Mouse (Mus musculus) ES-Bruce4 (cell line): ENCODE data around the gene Stac. TPM values are rescaled to one million over a fixed set of nuclear protein-coding genes. Genes with fewer than 3 reads are reported as not detected.

ENCODE experiments used
- H3K27ac ChIP-seq: 2 replicates; pipeline ENCODE4 v1.5.1; 2012; ENCODE audit warnings: low read length, inconsistent platforms; ENCODE audit not compliant: insufficient read depth
- H3K27me3 ChIP-seq: 2 replicates; pipeline ENCODE4 v1.6.1; 2012; ENCODE audit warnings: mild to moderate bottlenecking, low read length, inconsistent platforms; ENCODE audit not compliant: control insufficient read depth, poor library complexity, insufficient read depth, severe bottlenecking
- H3K36me3 ChIP-seq: 2 replicates; pipeline ENCODE4 v1.6.1; 2012; ENCODE audit warnings: inconsistent platforms, mild to moderate bottlenecking, low read length, moderate library complexity; ENCODE audit not compliant: control insufficient read depth, poor library complexity, insufficient read depth, severe bottlenecking
- H3K4me1 ChIP-seq: one replicate; pipeline ENCODE4 v1.8.1; 2011; ENCODE audit warnings: low read length; ENCODE audit not compliant: control insufficient read depth, insufficient read depth
- H3K4me3 ChIP-seq: 2 replicates; pipeline ENCODE4 v1.5.1; 2011; ENCODE audit warnings: low read depth, mild to moderate bottlenecking, low read length
- H3K9ac ChIP-seq: 2 replicates; pipeline ENCODE4 v1.6.1; 2012; ENCODE audit warnings: low read depth, mild to moderate bottlenecking, inconsistent platforms; ENCODE audit not compliant: poor library complexity, severe bottlenecking
- H3K9me3 ChIP-seq: replicated peaks from 2 replicates; pipeline ENCODE4 v1.6.1; 2012; ENCODE audit warnings: mild to moderate bottlenecking, low read length, inconsistent platforms; ENCODE audit not compliant: control insufficient read depth, poor library complexity, insufficient read depth, severe bottlenecking
- CTCF ChIP-seq: IDR thresholded peaks from one replicate; pipeline ENCODE4 v1.8.1; 2011; ENCODE audit warnings: low read depth, low read length
- EP300 ChIP-seq: IDR thresholded peaks from 2 replicates; pipeline ENCODE4 v1.6.1; 2011; ENCODE audit warnings: low read depth, low read length; ENCODE audit not compliant: insufficient read depth
- POLR2A ChIP-seq: IDR thresholded peaks from one replicate; pipeline ENCODE4 v1.8.1; 2011; ENCODE audit warnings: low read length; ENCODE audit not compliant: insufficient read depth
- polyA plus RNA-seq: library from polyadenylated mRNA; stranded (reverse); fragments of >200 nt; gene quantifications from 2 replicates; pipeline ENCODE4 v1.2.4, GENCODE M21; 2011; ENCODE audit warnings: low read depth; ENCODE audit not compliant: missing spikeins, insufficient read depth, insufficient read length

Gene Stac
- polyA plus RNA-seq = not detected in 2 replicates

GRCm38 (mm10) chr9:111689680-111690483, at the start of gene Stac:
Stac (minus strand) TSS chr9:111690348.
- 0 out of 2 replicates have a peak, but pooled peaks cover 7% of the 10 kb centered on the region for H3K9me3 ChIP-seq
- peak within 1 kb of the TSS; percentile 46 for H3K4me3 ChIP-seq
- H3K27ac ChIP-seq = no peak within 1 kb of the TSS
- no peaks in the 10 kb centered on the region for H3K4me1 ChIP-seq
- H3K27me3 ChIP-seq = peaks cover 8% of the 10 kb centered on the region; the same call in 1 of the 2 replicates
- no peaks in the 10 kb centered on the region for H3K36me3 ChIP-seq
- H3K9ac ChIP-seq = peak within 1 kb of the TSS; percentile 49
- no peak for TF ChIP-seq POLR2A
- TF ChIP-seq CTCF = no peak
- no peak for TF ChIP-seq EP300

DNA sequence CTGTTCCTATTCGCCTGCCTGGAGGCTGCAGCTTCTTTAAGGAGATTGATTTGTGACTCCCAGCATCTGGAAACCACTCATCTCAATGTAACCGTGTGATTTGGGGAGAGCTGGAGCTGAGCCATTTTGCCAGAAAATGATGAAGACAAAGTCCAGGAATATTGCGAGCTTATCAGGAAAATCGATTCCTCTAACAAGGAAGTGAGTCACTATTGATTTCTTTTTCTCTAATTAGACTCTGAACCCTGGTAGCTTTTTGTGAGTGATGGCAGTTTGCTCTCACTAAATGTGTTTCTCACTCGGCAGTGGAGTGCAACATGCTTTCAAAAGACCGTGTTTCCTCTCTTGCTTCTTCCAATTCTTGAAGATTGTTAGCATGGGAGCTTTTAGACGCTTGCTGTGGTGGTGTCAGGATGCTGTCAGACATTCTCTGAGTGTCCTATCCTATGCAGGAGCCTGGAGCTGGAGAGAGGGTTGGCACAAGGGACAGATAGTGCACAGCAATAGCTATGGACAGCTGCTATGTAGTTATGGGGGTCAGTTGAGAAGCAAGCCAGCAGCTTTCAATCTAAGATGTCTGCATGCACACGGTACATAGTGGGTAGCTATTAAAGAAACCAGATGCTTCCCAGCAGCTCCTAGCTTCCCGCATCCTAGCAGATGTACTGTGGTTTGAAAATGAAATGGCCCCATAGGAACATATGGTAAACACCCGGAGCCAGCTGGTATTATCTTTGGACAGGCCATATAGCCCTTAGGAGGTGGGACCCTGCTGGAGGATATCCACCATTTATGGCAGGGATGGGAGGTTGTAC, 49.5 kb upstream of the Stac start:
- Histone ChIP-seq H3K9ac (no peak overlapping the region), H3K4me3 (no peak overlapping the region), H3K27ac (no peak overlapping the region), H3K36me3 (no peaks in the 10 kb centered on the region), H3K4me1 (no peaks in the 10 kb centered on the region), H3K9me3 (no peaks in the 10 kb centered on the region), H3K27me3 (no peaks in the 10 kb centered on the region)
- TF ChIP-seq CTCF (no peak), EP300 (no peak), POLR2A (no peak)

DNA sequence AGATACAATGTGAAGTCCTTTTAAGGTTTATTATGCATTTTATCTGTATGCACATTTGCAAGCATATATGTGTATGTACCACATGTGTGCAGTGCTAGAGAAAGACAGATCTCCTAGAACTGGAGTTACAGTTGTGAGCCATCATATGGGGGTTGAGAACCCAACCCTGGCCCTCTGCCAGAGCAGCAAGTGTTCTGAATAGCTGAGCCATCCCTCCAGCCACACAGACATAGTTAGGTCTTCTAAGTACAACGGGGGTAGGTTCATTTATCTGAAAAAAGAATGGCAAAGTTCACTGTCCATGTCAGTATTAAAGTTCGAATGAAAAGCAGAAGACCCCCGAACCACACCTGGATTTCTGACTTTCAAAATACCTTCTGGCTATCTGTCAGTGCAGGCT, 48.9 kb upstream of the Stac start:
- H3K36me3 ChIP-seq = no peaks in the 10 kb centered on the region
- no peaks in the 10 kb centered on the region for H3K27me3 ChIP-seq
- no peaks in the 10 kb centered on the region for H3K4me1 ChIP-seq
- TF ChIP-seq EP300 (no peak), CTCF (no peak), POLR2A (no peak)
- no peak overlapping the region for H3K4me3 ChIP-seq
- no peak overlapping the region for H3K9ac ChIP-seq
- no peaks in the 10 kb centered on the region for H3K9me3 ChIP-seq
- no peak overlapping the region for H3K27ac ChIP-seq

- Histone ChIP-seq H3K4me3 (no peak overlapping the region), H3K4me1 (no peaks in the 10 kb centered on the region), H3K27me3 (no peaks in the 10 kb centered on the region), H3K9ac (no peak overlapping the region), H3K27ac (no peak overlapping the region), H3K9me3 (no peaks in the 10 kb centered on the region), H3K36me3 (no peaks in the 10 kb centered on the region)
- TF ChIP-seq EP300 (no peak), POLR2A (no peak), CTCF (no peak)
These were observed 47.6 kb upstream of the Stac start for GRCm38 (mm10) chr9:111737796-111738195.

- Histone ChIP-seq H3K4me1 (no peaks in the 10 kb centered on the region), H3K36me3 (no peaks in the 10 kb centered on the region), H3K27me3 (no peaks in the 10 kb centered on the region), H3K9me3 (no peaks in the 10 kb centered on the region), H3K27ac (no peak overlapping the region), H3K9ac (no peak overlapping the region), H3K4me3 (no peak overlapping the region)
- TF ChIP-seq POLR2A (no peak), EP300 (no peak), CTCF (no peak)
These were observed 45.8 kb upstream of the Stac start for GRCm38 (mm10) chr9:111735931-111736330.
